Mouse (Mus musculus): Measurements from ENCODE around the gene Dst.
A peak's percentile ranks its signal among the peaks of the same experiment; 100 is the strongest.

Dst gene

GRCm38 (mm10) chr1:34174961-34175360 lies 266.9 kb downstream of the Dst start:
- DNase-seq (ENCODE audit: low spot score), result no peak

GRCm38 (mm10) chr1:34178022-34178727 lies 270.1 kb downstream of the Dst start:
- DNase-seq (ENCODE audit: low spot score), result no peak

GRCm38 (mm10) chr1:34179756-34180155 lies 271.7 kb downstream of the Dst start:
- no peak for DNase-seq (ENCODE audit: low spot score)

GRCm38 (mm10) chr1:34182406-34183249 lies 274.6 kb downstream of the Dst start:
- no peak for DNase-seq (ENCODE audit: low spot score)

- no peak for DNase-seq (ENCODE audit: low spot score)
These were observed 275.4 kb downstream of the Dst start for GRCm38 (mm10) chr1:34183250-34183926.

- no peak for DNase-seq (ENCODE audit: low spot score)
These were observed 276.2 kb downstream of the Dst start for GRCm38 (mm10) chr1:34184266-34184665.

- no peak for DNase-seq (ENCODE audit: low spot score)
These were observed 278.0 kb downstream of the Dst start for GRCm38 (mm10) chr1:34186033-34186432.

- DNase-seq (ENCODE audit: low spot score), result peak; percentile 8
These were observed 279.5 kb downstream of the Dst start for GRCm38 (mm10) chr1:34187501-34187900.

- no peak for DNase-seq (ENCODE audit: low spot score)
These were observed 280.8 kb downstream of the Dst start for GRCm38 (mm10) chr1:34188721-34189236.

- no peak for DNase-seq (ENCODE audit: low spot score)
These were observed 281.3 kb downstream of the Dst start for GRCm38 (mm10) chr1:34189318-34189717.

GRCm38 (mm10) chr1:34189970-34190369 lies 281.9 kb downstream of the Dst start:
- DNase-seq (ENCODE audit: low spot score), result peak; percentile 20

- DNase-seq (ENCODE audit: low spot score), result no peak
These were observed 284.1 kb downstream of the Dst start for GRCm38 (mm10) chr1:34192174-34192573.

GRCm38 (mm10) chr1:34200791-34201190 lies 292.8 kb downstream of the Dst start:
- DNase-seq (ENCODE audit: low spot score), result no peak

- peak; percentile 14 for DNase-seq (ENCODE audit: low spot score)
These were observed 293.5 kb downstream of the Dst start for GRCm38 (mm10) chr1:34201483-34201882.

- DNase-seq (ENCODE audit: low spot score), result no peak
These were observed 303.7 kb downstream of the Dst start for GRCm38 (mm10) chr1:34211704-34212103.

GRCm38 (mm10) chr1:34216456-34216855 lies 308.4 kb downstream of the Dst start:
- DNase-seq (ENCODE audit: low spot score), result no peak

- DNase-seq (ENCODE audit: low spot score), result peak; percentile 77
These were observed 310.3 kb downstream of the Dst start for GRCm38 (mm10) chr1:34218323-34218722.

GRCm38 (mm10) chr1:34218801-34219200 lies 310.8 kb downstream of the Dst start:
- peak; percentile 12 for DNase-seq (ENCODE audit: low spot score)

GRCm38 (mm10) chr1:34220094-34220601 lies 312.1 kb downstream of the Dst start:
- no peak for DNase-seq (ENCODE audit: low spot score)

- DNase-seq (ENCODE audit: low spot score), result no peak
These were observed 315.8 kb downstream of the Dst start for GRCm38 (mm10) chr1:34223866-34224265.

- DNase-seq (ENCODE audit: low spot score), result no peak
These were observed 319.7 kb downstream of the Dst start for GRCm38 (mm10) chr1:34227676-34228075.

GRCm38 (mm10) chr1:34231041-34231440 lies 323.0 kb downstream of the Dst start:
- DNase-seq (ENCODE audit: low spot score), result no peak

Measured in lung, postnatal 25 days (tissue).